Mouse (Mus musculus) CH12.LX (cell line): ENCODE measurements around the gene Syndig1. TPM values are rescaled to one million over a fixed set of nuclear protein-coding genes. Genes with fewer than 3 reads are reported as not detected.

Experiments used
- DNase-seq: peaks from one replicate; pipeline ENCODE4 v3.0.0-alpha.2; 2013; ENCODE audit errors: extremely low read depth
- H3K27ac ChIP-seq: 2 replicates; pipeline ENCODE4 v1.5.1; 2012; ENCODE audit warnings: low read depth, mild to moderate bottlenecking, control low read depth, moderate library complexity; ENCODE audit not compliant: insufficient read depth
- H3K27me3 ChIP-seq: replicated peaks from 2 replicates; pipeline ENCODE3; 2012; ENCODE audit warnings: inconsistent platforms
- H3K36me3 ChIP-seq, 2 experiments: replicated peaks in 1 of 2; 2 replicates each; pipeline versions ENCODE3 to v1.6.1; 2012; ENCODE audit warnings: inconsistent platforms in 1 of 2, low read length in 1 of 2, mild to moderate bottlenecking in 1 of 2, mixed read lengths in 1 of 2, moderate library complexity in 1 of 2; ENCODE audit not compliant: control insufficient read depth in 1 of 2, insufficient read depth in 1 of 2
- H3K4me1 ChIP-seq, 2 experiments: 2 replicates each; pipeline ENCODE4 v1.6.1; 2012; ENCODE audit warnings: inconsistent platforms in 1 of 2, moderate library complexity in 1 of 2; ENCODE audit not compliant: insufficient read depth in 2 of 2, control insufficient read depth in 1 of 2
- H3K4me2 ChIP-seq: 2 replicates; pipeline ENCODE4 v1.6.1; 2012; ENCODE audit warnings: low read depth, mild to moderate bottlenecking, control low read depth; ENCODE audit not compliant: poor library complexity, insufficient read depth, severe bottlenecking
- H3K4me3 ChIP-seq, 3 experiments: fragments of 150-350 bp in 1 of 3; sonication (generic) in 1 of 3; replicated peaks in 1 of 3; 2 replicates each; pipeline versions ENCODE3 to v1.5.1; 2011 to 2012; ENCODE audit warnings: low read depth in 2 of 3, low read length in 2 of 3, mild to moderate bottlenecking in 2 of 3, moderate library complexity in 2 of 3, control low read depth in 1 of 3, improper control_type of control experiment in 1 of 3, inconsistent platforms in 1 of 3, mixed read lengths in 1 of 3; ENCODE audit not compliant: poor library complexity in 1 of 3
- H3K79me2 ChIP-seq: replicated peaks from 2 replicates; pipeline ENCODE4 v1.6.1; 2012; ENCODE audit warnings: mild to moderate bottlenecking, moderate library complexity; ENCODE audit not compliant: control insufficient read depth, poor library complexity, insufficient read depth, severe bottlenecking; ENCODE audit errors: extremely low read depth
- H3K9ac ChIP-seq: 2 replicates; pipeline ENCODE4 v1.6.1; 2012; ENCODE audit warnings: low read depth, mild to moderate bottlenecking, control low read depth, moderate library complexity; ENCODE audit not compliant: insufficient read depth
- H3K9me3 ChIP-seq: replicated peaks from 2 replicates; pipeline ENCODE3; 2012; ENCODE audit warnings: low read length, inconsistent platforms, mixed read lengths
- CHD2 ChIP-seq: IDR thresholded peaks from 2 replicates; pipeline ENCODE4 v1.6.1; 2011; ENCODE audit warnings: low read length, improper control_type of control experiment
- CTCF ChIP-seq, 2 experiments: IDR thresholded peaks in 1 of 2; conservative IDR thresholded peaks in 1 of 2; 2 replicates each; pipeline ENCODE4 v1.5.1; 2011 to 2012; ENCODE audit warnings: low read depth in 2 of 2, low read length in 2 of 2, improper control_type of control experiment in 1 of 2, inconsistent platforms in 1 of 2, mild to moderate bottlenecking in 1 of 2, moderate library complexity in 1 of 2
- ELF1 ChIP-seq: IDR thresholded peaks from 2 replicates; pipeline ENCODE4 v1.6.1; 2014; ENCODE audit warnings: low read depth, mild to moderate bottlenecking, inconsistent platforms, low read length, improper control_type of control experiment
- EP300 ChIP-seq: IDR thresholded peaks from 2 replicates; pipeline ENCODE4 v1.6.1; 2011; ENCODE audit warnings: low read length, improper control_type of control experiment
- ETS1 ChIP-seq: conservative IDR thresholded peaks from 2 replicates; pipeline ENCODE4 v1.6.1; 2012; ENCODE audit warnings: low read depth, mild to moderate bottlenecking, inconsistent platforms, low read length, improper control_type of control experiment, moderate library complexity
- GABPA ChIP-seq: IDR thresholded peaks from 2 replicates; pipeline ENCODE4 v1.6.1; 2012; ENCODE audit warnings: low read depth, low read length, improper control_type of control experiment, inconsistent platforms; ENCODE audit not compliant: insufficient replicate concordance
- HCFC1 ChIP-seq: IDR thresholded peaks from 2 replicates; pipeline ENCODE4 v1.6.1; 2012; ENCODE audit warnings: low read depth, mild to moderate bottlenecking, inconsistent platforms, low read length, improper control_type of control experiment
- MAX ChIP-seq: IDR thresholded peaks from 2 replicates; pipeline ENCODE4 v1.6.1; 2011; ENCODE audit warnings: low read length, improper control_type of control experiment
- NRF1 ChIP-seq: IDR thresholded peaks from 2 replicates; pipeline ENCODE4 v1.6.1; 2014; ENCODE audit warnings: low read depth, mild to moderate bottlenecking, inconsistent platforms, low read length, improper control_type of control experiment, moderate library complexity
- PAX5 ChIP-seq: IDR thresholded peaks from 2 replicates; pipeline ENCODE4 v1.6.1; 2012; ENCODE audit warnings: low read length, inconsistent platforms, mixed read lengths
- POLR2A ChIP-seq: IDR thresholded peaks from 2 replicates; pipeline ENCODE4 v1.6.1; 2011; ENCODE audit warnings: low read depth, mild to moderate bottlenecking, improper control_type of control experiment, low read length
- POLR2AphosphoS2 ChIP-seq: IDR thresholded peaks from 2 replicates; pipeline ENCODE4 v1.6.1; 2011; ENCODE audit warnings: low read depth, low read length, improper control_type of control experiment
- RCOR1 ChIP-seq: conservative IDR thresholded peaks from 2 replicates; pipeline ENCODE4 v1.6.1; 2012; ENCODE audit warnings: low read depth, mild to moderate bottlenecking, inconsistent platforms, low read length, improper control_type of control experiment
- SMC3 ChIP-seq: IDR thresholded peaks from 2 replicates; pipeline ENCODE4 v1.6.1; 2011; ENCODE audit warnings: low read depth, low read length, improper control_type of control experiment
- TBP ChIP-seq: conservative IDR thresholded peaks from 2 replicates; pipeline ENCODE4 v1.6.1; 2011; ENCODE audit warnings: low read depth, low read length, improper control_type of control experiment
- TCF12 ChIP-seq: IDR thresholded peaks from 2 replicates; pipeline ENCODE4 v1.6.1; 2014; ENCODE audit warnings: low read depth, mild to moderate bottlenecking, inconsistent platforms, low read length, improper control_type of control experiment
- UBTF ChIP-seq: IDR thresholded peaks from 2 replicates; pipeline ENCODE4 v1.6.1; 2012; ENCODE audit warnings: low read depth, mild to moderate bottlenecking, inconsistent platforms, low read length, improper control_type of control experiment, moderate library complexity
- USF1 ChIP-seq: IDR thresholded peaks from 2 replicates; pipeline ENCODE4 v1.6.1; 2014; ENCODE audit warnings: low read depth, mild to moderate bottlenecking, inconsistent platforms, low read length, improper control_type of control experiment
- USF2 ChIP-seq: conservative IDR thresholded peaks from 2 replicates; pipeline ENCODE4 v1.6.1; 2011; ENCODE audit warnings: low read depth, low read length, improper control_type of control experiment
- dilution Hi-C: fragments of 300-500 bp; cut with MboI; formaldehyde crosslinking; loops from 2 replicates; pipeline ENCODE4 v1.14.3; 2020; ENCODE audit warnings: low sequenced_read_pairs; ENCODE audit not compliant: extremely low pct_unique_long_range_greater_than_20kb, extremely low pct_ligation_motif_present
- in situ Hi-C: fragments of 300-500 bp; cut with MboI; formaldehyde crosslinking; loops from 3 replicates; pipeline ENCODE4 v1.14.3; 2019; ENCODE audit warnings: low sequenced_read_pairs, low pct_ligation_motif_present, low pct_unique_long_range_greater_than_20kb, mixed read lengths
- polyA plus RNA-seq: library from polyadenylated mRNA; unstranded; fragments of >175 nt; gene quantifications from 2 replicates; pipeline ENCODE4 v1.2.1, GENCODE M21; 2012; ENCODE audit warnings: low read depth; ENCODE audit not compliant: insufficient read length
- total RNA-seq, 2 experiments: library from RNA; depleted of rRNA; stranded (reverse); fragments of 300-350 nt in 1 of 2; fragments of >200 nt in 1 of 2; gene quantifications; 2 replicates each; pipeline ENCODE4 v1.2.3; 2012 to 2014

Gene Syndig1
- total and polyA plus RNA-seq, 3 experiments, result not detected

GRCm38 (mm10) chr2:149980419-149980818 lies 151.4 kb downstream of the Syndig1 start:
- Histone ChIP-seq H3K4me1 (no peaks in the 10 kb centered on the region), H3K4me3 (no peak overlapping the region), H3K4me2 (no peak overlapping the region), H3K27me3 (no peaks in the 10 kb centered on the region), H3K36me3 (no peaks in the 10 kb centered on the region), H3K9me3 (no peaks in the 10 kb centered on the region), H3K9ac (no peak overlapping the region), H3K27ac (no peak overlapping the region), H3K79me2 (no peaks in the 10 kb centered on the region)
- no peak for DNase-seq
- dilution Hi-C loops, result no loop called here
- in situ Hi-C loops, result no loop called here
- TF ChIP-seq POLR2A (no peak), TCF12 (no peak), EP300 (no peak), HCFC1 (no peak), CHD2 (no peak), TBP (no peak), USF1 (no peak), MAX (no peak)

DNA sequence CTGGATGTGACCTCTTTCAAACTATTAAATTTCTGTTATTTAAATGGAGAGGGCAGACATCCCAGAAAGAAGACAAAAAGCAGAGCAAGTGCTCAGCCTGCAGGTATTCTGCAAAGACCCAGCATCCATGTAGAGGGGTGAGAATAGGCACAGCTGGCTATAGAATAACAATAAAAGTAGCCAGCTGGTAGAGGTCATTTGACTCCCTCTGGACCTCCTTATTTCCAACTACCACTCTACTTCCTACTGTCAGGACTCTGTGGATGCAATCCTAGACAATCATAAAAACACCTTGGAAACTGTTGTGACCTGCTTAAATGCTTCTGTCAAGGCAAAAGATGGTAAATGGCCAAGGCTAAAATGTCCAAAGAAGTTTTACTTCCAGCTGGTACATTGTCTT lies 153.5 kb downstream of the Syndig1 start:
- Histone ChIP-seq H3K36me3 (no peaks in the 10 kb centered on the region), H3K27me3 (no peaks in the 10 kb centered on the region), H3K4me2 (no peak overlapping the region), H3K79me2 (no peaks in the 10 kb centered on the region), H3K4me3 (no peak overlapping the region), H3K27ac (no peak overlapping the region), H3K9ac (no peak overlapping the region), H3K9me3 (no peaks in the 10 kb centered on the region), H3K4me1 (no peaks in the 10 kb centered on the region)
- no peak for DNase-seq
- TF ChIP-seq POLR2AphosphoS2 (no peak), ETS1 (no peak), PAX5 (no peak), UBTF (no peak), NRF1 (no peak), USF2 (no peak), ELF1 (no peak), CHD2 (no peak), GABPA (no peak), RCOR1 (no peak), CTCF (conservative IDR thresholded peaks at IDR 0.05 in 1 of 2, IDR thresholded peaks at IDR 0.05 in 1 of 2; ENCODE audit: low read depth in 2 of 2, low read length in 2 of 2) (no peak), SMC3 (no peak)
- dilution Hi-C loops, result no loop called here
- in situ Hi-C loops, result no loop called here
